Mouse (Mus musculus): ENCODE measurements at regions not wholly inside any gene's neighbourhood (a gene's known extent, or its start where the extent isn't known, plus 50 kb on each side); places are given as distances from the start of the nearest gene placed in this dataset.
A peak's percentile ranks its signal among the peaks of the same experiment; 100 is the strongest.

GRCm38 (mm10) chr10:123997260-123997659 is 733.5 kb downstream of the Fam19a2 start:
- 83% methylated on average over 5 of the region's 5 CpGs for WGBS
- Histone ChIP-seq H3K36me3 (ENCODE audit: control insufficient read depth, insufficient read depth, low read length) (no peaks in the 10 kb centered on the region), H3K27ac (ENCODE audit: low read depth, low read length) (no peak overlapping the region), H3K27me3 (ENCODE audit: control insufficient read depth, insufficient read depth, low read length) (no peaks in the 10 kb centered on the region), H3K4me2 (replicated peaks; ENCODE audit: low read depth, low read length) (no peak overlapping the region), H3K9me3 (ENCODE audit: control insufficient read depth, low read length) (no peaks in the 10 kb centered on the region), H3K4me1 (replicated peaks; ENCODE audit: control insufficient read depth, insufficient read depth, low read length) (no peaks in the 10 kb centered on the region), H3K4me3 (ENCODE audit: low read depth, low read length) (no peak overlapping the region), H3K9ac (ENCODE audit: low read depth, low read length) (no peak overlapping the region)
- DNase-seq (ENCODE audit: low spot score), result no peak
- no peak for ATAC-seq (ENCODE audit: low FRiP score)

GRCm38 (mm10) chr10:123998959-123999358 is 735.2 kb downstream of the Fam19a2 start:
- ATAC-seq (ENCODE audit: low FRiP score) (no peak), DNase-seq (ENCODE audit: low spot score) (no peak)
- no peak overlapping the region for H3K27ac ChIP-seq (ENCODE audit: low read depth, low read length)
- no peak overlapping the region for H3K4me3 ChIP-seq (ENCODE audit: low read depth, low read length)
- H3K4me2 ChIP-seq (replicated peaks; ENCODE audit: low read depth, low read length), result no peak overlapping the region
- H3K9me3 ChIP-seq (ENCODE audit: control insufficient read depth, low read length), result no peaks in the 10 kb centered on the region
- 80% methylated on average over 1 of the region's 1 CpGs for WGBS
- no peaks in the 10 kb centered on the region for H3K27me3 ChIP-seq (ENCODE audit: control insufficient read depth, insufficient read depth, low read length)
- H3K36me3 ChIP-seq (ENCODE audit: control insufficient read depth, insufficient read depth, low read length), result no peaks in the 10 kb centered on the region
- no peaks in the 10 kb centered on the region for H3K4me1 ChIP-seq (replicated peaks; ENCODE audit: control insufficient read depth, insufficient read depth, low read length)
- H3K9ac ChIP-seq (ENCODE audit: low read depth, low read length), result no peak overlapping the region

GRCm38 (mm10) chr10:124045031-124045430 is 781.2 kb downstream of the Fam19a2 start:
- no peak overlapping the region for H3K4me3 ChIP-seq (ENCODE audit: low read depth, low read length)
- DNase-seq (ENCODE audit: low spot score), result no peak
- H3K9me3 ChIP-seq (ENCODE audit: control insufficient read depth, low read length), result no peaks in the 10 kb centered on the region
- ATAC-seq (ENCODE audit: low FRiP score), result no peak
- H3K9ac ChIP-seq (ENCODE audit: low read depth, low read length), result no peak overlapping the region
- H3K4me1 ChIP-seq (replicated peaks; ENCODE audit: control insufficient read depth, insufficient read depth, low read length), result no peaks in the 10 kb centered on the region
- no peak overlapping the region for H3K4me2 ChIP-seq (replicated peaks; ENCODE audit: low read depth, low read length)
- no peaks in the 10 kb centered on the region for H3K27me3 ChIP-seq (ENCODE audit: control insufficient read depth, insufficient read depth, low read length)
- WGBS, result 72% methylated on average over 4 of the region's 4 CpGs
- H3K27ac ChIP-seq (ENCODE audit: low read depth, low read length), result no peak overlapping the region
- H3K36me3 ChIP-seq (ENCODE audit: control insufficient read depth, insufficient read depth, low read length), result no peaks in the 10 kb centered on the region

- Histone ChIP-seq H3K4me3 (ENCODE audit: low read depth, low read length) (no peak overlapping the region), H3K9me3 (ENCODE audit: control insufficient read depth, low read length) (no peaks in the 10 kb centered on the region), H3K4me1 (replicated peaks; ENCODE audit: control insufficient read depth, insufficient read depth, low read length) (no peaks in the 10 kb centered on the region), H3K4me2 (replicated peaks; ENCODE audit: low read depth, low read length) (no peak overlapping the region), H3K27me3 (ENCODE audit: control insufficient read depth, insufficient read depth, low read length) (no peaks in the 10 kb centered on the region), H3K27ac (ENCODE audit: low read depth, low read length) (no peak overlapping the region), H3K36me3 (ENCODE audit: control insufficient read depth, insufficient read depth, low read length) (no peaks in the 10 kb centered on the region), H3K9ac (ENCODE audit: low read depth, low read length) (no peak overlapping the region)
- 76% methylated on average over 2 of the region's 2 CpGs for WGBS
- ATAC-seq (ENCODE audit: low FRiP score) (no peak), DNase-seq (ENCODE audit: low spot score) (no peak)
Measured at GRCm38 (mm10) chr10:124045791-124046190, 782.0 kb downstream of the Fam19a2 start.

DNA sequence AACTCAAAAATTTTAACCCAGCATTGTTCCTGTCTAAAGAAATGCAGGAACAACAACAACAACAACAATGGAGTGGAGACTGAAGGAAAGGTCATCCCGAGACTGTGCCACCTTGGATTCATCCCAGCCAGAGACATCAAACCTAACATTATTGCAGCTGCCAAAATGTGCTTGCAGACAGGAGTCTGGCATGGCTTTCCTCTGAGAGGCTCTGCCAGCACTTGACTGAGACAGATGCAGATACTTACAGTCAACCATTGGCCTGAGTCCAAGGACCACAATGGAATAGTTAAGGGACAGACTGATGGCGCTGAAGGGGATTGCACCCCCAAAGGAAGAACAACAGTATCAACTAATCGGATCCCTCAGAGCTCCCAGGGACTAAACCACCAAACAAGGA is 819.0 kb downstream of the Fam19a2 start:
- Histone ChIP-seq H3K4me3 (ENCODE audit: low read depth, low read length) (no peak overlapping the region), H3K27ac (ENCODE audit: low read depth, low read length) (no peak overlapping the region), H3K27me3 (ENCODE audit: control insufficient read depth, insufficient read depth, low read length) (no peaks in the 10 kb centered on the region), H3K36me3 (ENCODE audit: control insufficient read depth, insufficient read depth, low read length) (no peaks in the 10 kb centered on the region), H3K9ac (ENCODE audit: low read depth, low read length) (no peak overlapping the region), H3K4me1 (replicated peaks; ENCODE audit: control insufficient read depth, insufficient read depth, low read length) (no peaks in the 10 kb centered on the region), H3K9me3 (ENCODE audit: control insufficient read depth, low read length) (no peaks in the 10 kb centered on the region), H3K4me2 (replicated peaks; ENCODE audit: low read depth, low read length) (no peak overlapping the region)
- ATAC-seq (ENCODE audit: low FRiP score) (no peak), DNase-seq (ENCODE audit: low spot score) (no peak)
- 85% methylated on average over 3 of the region's 3 CpGs for WGBS

GRCm38 (mm10) chr10:124090547-124090946 is 826.8 kb downstream of the Fam19a2 start:
- Histone ChIP-seq H3K9ac (ENCODE audit: low read depth, low read length) (no peak overlapping the region), H3K4me2 (replicated peaks; ENCODE audit: low read depth, low read length) (no peak overlapping the region), H3K27me3 (ENCODE audit: control insufficient read depth, insufficient read depth, low read length) (no peaks in the 10 kb centered on the region), H3K4me1 (replicated peaks; ENCODE audit: control insufficient read depth, insufficient read depth, low read length) (no peaks in the 10 kb centered on the region), H3K9me3 (ENCODE audit: control insufficient read depth, low read length) (no peaks in the 10 kb centered on the region), H3K4me3 (ENCODE audit: low read depth, low read length) (no peak overlapping the region), H3K27ac (ENCODE audit: low read depth, low read length) (no peak overlapping the region), H3K36me3 (ENCODE audit: control insufficient read depth, insufficient read depth, low read length) (no peaks in the 10 kb centered on the region)
- DNase-seq (ENCODE audit: low spot score) (no peak), ATAC-seq (ENCODE audit: low FRiP score) (no peak)
- WGBS, result 72% methylated on average over 10 of the region's 10 CpGs

DNA sequence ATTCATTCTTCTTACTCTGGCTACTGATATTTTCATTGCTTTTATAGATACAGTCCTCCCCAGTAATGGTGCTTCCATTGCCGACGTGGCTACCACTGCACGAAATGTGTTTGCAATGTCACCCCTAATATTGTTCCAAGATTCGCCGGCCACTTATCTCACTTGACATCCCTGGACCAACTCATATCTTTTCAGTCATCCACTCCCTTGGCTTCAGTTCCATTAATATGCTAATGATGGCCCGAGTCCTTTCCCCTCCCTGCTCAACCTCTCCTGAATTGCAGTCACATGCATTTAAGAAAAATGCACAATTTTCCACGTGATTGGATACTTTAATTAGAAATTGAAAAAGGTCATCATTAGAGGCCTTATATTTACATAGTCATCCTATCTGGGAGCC is 827.6 kb downstream of the Fam19a2 start:
- H3K27ac ChIP-seq (ENCODE audit: low read depth, low read length), result no peak overlapping the region
- peak; percentile 62 for ATAC-seq (ENCODE audit: low FRiP score)
- H3K27me3 ChIP-seq (ENCODE audit: control insufficient read depth, insufficient read depth, low read length), result no peaks in the 10 kb centered on the region
- H3K9ac ChIP-seq (ENCODE audit: low read depth, low read length), result no peak overlapping the region
- H3K4me2 ChIP-seq (replicated peaks; ENCODE audit: low read depth, low read length), result no peak overlapping the region
- H3K4me3 ChIP-seq (ENCODE audit: low read depth, low read length), result no peak overlapping the region
- H3K36me3 ChIP-seq (ENCODE audit: control insufficient read depth, insufficient read depth, low read length), result no peaks in the 10 kb centered on the region
- WGBS, result 79% methylated on average over 7 of the region's 7 CpGs
- DNase-seq (ENCODE audit: low spot score), result no peak
- no peaks in the 10 kb centered on the region for H3K9me3 ChIP-seq (ENCODE audit: control insufficient read depth, low read length)
- no peaks in the 10 kb centered on the region for H3K4me1 ChIP-seq (replicated peaks; ENCODE audit: control insufficient read depth, insufficient read depth, low read length)

GRCm38 (mm10) chr10:124119585-124119984 is 855.8 kb downstream of the Fam19a2 start:
- ATAC-seq (ENCODE audit: low FRiP score) (no peak), DNase-seq (ENCODE audit: low spot score) (no peak)

DNA sequence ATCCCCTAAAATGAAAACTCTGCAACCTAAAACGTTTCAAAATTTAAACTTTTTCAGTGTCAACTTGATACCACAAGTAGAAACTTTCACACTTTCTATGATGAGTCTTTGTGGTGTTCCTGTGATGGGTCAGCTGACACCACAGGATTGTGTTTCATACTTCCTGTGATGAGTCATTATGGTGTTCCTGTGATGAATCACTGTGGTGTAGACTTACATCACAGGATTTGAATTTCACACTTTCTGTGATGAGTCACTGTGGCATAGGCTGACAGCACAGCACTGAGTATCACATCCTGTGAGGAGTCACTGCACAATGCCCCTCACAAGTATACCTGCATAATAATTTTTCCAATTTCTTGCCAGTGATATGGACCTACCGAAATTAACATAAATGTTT is 874.7 kb downstream of the Fam19a2 start:
- no peak overlapping the region for H3K4me2 ChIP-seq (replicated peaks; ENCODE audit: low read depth, low read length)
- no peaks in the 10 kb centered on the region for H3K36me3 ChIP-seq (ENCODE audit: control insufficient read depth, insufficient read depth, low read length)
- H3K27me3 ChIP-seq (ENCODE audit: control insufficient read depth, insufficient read depth, low read length), result no peaks in the 10 kb centered on the region
- H3K27ac ChIP-seq (ENCODE audit: low read depth, low read length), result no peak overlapping the region
- no peak for DNase-seq (ENCODE audit: low spot score)
- H3K4me3 ChIP-seq (ENCODE audit: low read depth, low read length), result no peak overlapping the region
- WGBS, result 83% methylated on average over 2 of the region's 2 CpGs
- H3K9ac ChIP-seq (ENCODE audit: low read depth, low read length), result no peak overlapping the region
- H3K4me1 ChIP-seq (replicated peaks; ENCODE audit: control insufficient read depth, insufficient read depth, low read length), result no peaks in the 10 kb centered on the region
- H3K9me3 ChIP-seq (ENCODE audit: control insufficient read depth, low read length), result no peaks in the 10 kb centered on the region
- ATAC-seq (ENCODE audit: low FRiP score), result peak; percentile 25; the same call in 1 of the 2 replicates

More at GRCm38 (mm10) chr10:124119585-124119984, 855.8 kb downstream of the Fam19a2 start:
- Histone ChIP-seq H3K9me3 (ENCODE audit: control insufficient read depth, low read length) (no peaks in the 10 kb centered on the region), H3K27ac (ENCODE audit: low read depth, low read length) (no peak overlapping the region), H3K4me2 (replicated peaks; ENCODE audit: low read depth, low read length) (no peak overlapping the region), H3K4me1 (replicated peaks; ENCODE audit: control insufficient read depth, insufficient read depth, low read length) (no peaks in the 10 kb centered on the region), H3K9ac (ENCODE audit: low read depth, low read length) (no peak overlapping the region), H3K36me3 (ENCODE audit: control insufficient read depth, insufficient read depth, low read length) (no peaks in the 10 kb centered on the region), H3K27me3 (ENCODE audit: control insufficient read depth, insufficient read depth, low read length) (no peaks in the 10 kb centered on the region), H3K4me3 (ENCODE audit: low read depth, low read length) (no peak overlapping the region)
